Mouse (Mus musculus): Measurements from ENCODE around the gene Rabgap1l.

GRCm38 (mm10) chr1:160305826-160306225 lies 487.2 kb downstream of the Rabgap1l start:
- TF ChIP-seq POLR2A (IDR thresholded peaks at IDR 0.05; ENCODE audit: extremely low read depth, insufficient read depth, low read length) = no peak
- no peak for TF ChIP-seq CTCF (IDR thresholded peaks at IDR 0.05; ENCODE audit: low read depth, low read length)
